Mouse (Mus musculus): ENCODE measurements at regions not wholly inside any gene's neighbourhood (a gene's known extent, or its start where the extent isn't known, plus 50 kb on each side); places are given as distances from the start of the nearest gene placed in this dataset.

DNA sequence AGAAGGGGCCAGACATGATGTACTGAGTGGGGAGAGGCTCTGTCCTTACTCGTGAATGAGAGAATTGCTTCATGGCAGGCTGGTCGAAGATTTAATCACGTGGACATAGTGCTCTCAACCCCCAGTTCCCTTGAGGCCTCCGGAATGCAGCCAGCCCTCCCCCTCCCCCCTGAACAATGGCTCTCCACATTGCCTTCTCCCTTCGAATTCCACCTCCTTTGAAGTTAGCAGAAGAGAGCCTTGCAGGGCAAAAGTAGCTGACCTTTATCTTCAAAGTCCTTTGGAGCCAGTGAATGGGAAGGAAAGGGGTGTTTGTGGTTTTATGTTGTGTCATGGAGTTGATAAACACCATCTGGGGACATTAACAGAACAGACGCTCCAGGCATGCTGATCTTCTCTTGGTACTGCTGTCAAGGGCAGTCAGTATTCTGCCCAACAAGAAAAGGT is 187.9 kb upstream of the Egfl6 start:
- H3K36me3 ChIP-seq (replicated peaks in 1 of 2; ENCODE audit: control insufficient read depth in 1 of 2, insufficient read depth in 1 of 2, low read length in 1 of 2) = no peaks in the 10 kb centered on the region
- DNase-seq (ENCODE audit: extremely low read depth) = no peak
- in situ Hi-C loops (cut with MboI; ENCODE audit: low pct_ligation_motif_present, low pct_unique_long_range_greater_than_20kb, low sequenced_read_pairs) = no loop called here
- H3K4me3 ChIP-seq (replicated peaks in 1 of 3; ENCODE audit: low read depth in 2 of 3, low read length in 2 of 3, poor library complexity in 1 of 3) = no peak overlapping the region
- dilution Hi-C loops (cut with MboI; ENCODE audit: extremely low pct_ligation_motif_present, extremely low pct_unique_long_range_greater_than_20kb, low sequenced_read_pairs) = no loop called here
- no peaks in the 10 kb centered on the region for H3K79me2 ChIP-seq (replicated peaks; ENCODE audit: control insufficient read depth, extremely low read depth, insufficient read depth, poor library complexity, severe bottlenecking)
- no peaks in the 10 kb centered on the region for H3K27me3 ChIP-seq (replicated peaks)
- H3K9me3 ChIP-seq (replicated peaks; ENCODE audit: low read length) = no peaks in the 10 kb centered on the region
- 0 out of 4 replicates have a peak, but pooled peaks cover 0 to 2% of the 10 kb centered on the region in 2 experiments for H3K4me1 ChIP-seq (ENCODE audit: control insufficient read depth in 1 of 2, insufficient read depth in 2 of 2)
- no peak for TF ChIP-seq USF1 (IDR thresholded peaks at IDR 0.05; ENCODE audit: low read depth, low read length)
- TF ChIP-seq ETS1 (conservative IDR thresholded peaks at IDR 0.05; ENCODE audit: low read depth, low read length) = no peak
- TF ChIP-seq JUN (IDR thresholded peaks at IDR 0.05; ENCODE audit: insufficient read depth, low read depth, low read length) = no peak
- no peak for TF ChIP-seq E2F4 (IDR thresholded peaks at IDR 0.05; ENCODE audit: insufficient replicate concordance, low read depth, low read length)
- TF ChIP-seq BHLHE40 (IDR thresholded peaks at IDR 0.05; ENCODE audit: low read depth, low read length) = no peak
- TF ChIP-seq MAZ (IDR thresholded peaks at IDR 0.05; ENCODE audit: low read depth, low read length) = no peak
- TF ChIP-seq ZMIZ1 (IDR thresholded peaks at IDR 0.05; ENCODE audit: low read depth, low read length) = no peak
- no peak for TF ChIP-seq CHD1 (IDR thresholded peaks at IDR 0.05; ENCODE audit: low read depth, low read length)
- TF ChIP-seq KAT2A (IDR thresholded peaks at IDR 0.05; ENCODE audit: insufficient replicate concordance, low read length) = no peak
- TF ChIP-seq JUND (conservative IDR thresholded peaks at IDR 0.05; ENCODE audit: low read depth, low read length) = no peak
- no peak for TF ChIP-seq RAD21 (IDR thresholded peaks at IDR 0.05; ENCODE audit: low read depth, low read length)
- TF ChIP-seq MYC (IDR thresholded peaks at IDR 0.05; ENCODE audit: low read depth, low read length) = no peak
- no peak for TF ChIP-seq SIN3A (IDR thresholded peaks at IDR 0.05; ENCODE audit: low read length)
- no peak for TF ChIP-seq TBP (conservative IDR thresholded peaks at IDR 0.05; ENCODE audit: low read depth, low read length)
- TF ChIP-seq CHD2 (IDR thresholded peaks at IDR 0.05; ENCODE audit: low read length) = no peak
- TF ChIP-seq NELFE (IDR thresholded peaks at IDR 0.05; ENCODE audit: low read depth, low read length) = no peak
- TF ChIP-seq MXI1 (IDR thresholded peaks at IDR 0.05; ENCODE audit: low read depth, low read length) = no peak
- no peak for TF ChIP-seq MAX (IDR thresholded peaks at IDR 0.05; ENCODE audit: low read length)
- no peak overlapping the region for H3K27ac ChIP-seq (ENCODE audit: insufficient read depth, low read depth)
- H3K9ac ChIP-seq (ENCODE audit: insufficient read depth, low read depth) = no peak overlapping the region
- H3K4me2 ChIP-seq (ENCODE audit: insufficient read depth, low read depth, poor library complexity, severe bottlenecking) = no peak overlapping the region

DNA sequence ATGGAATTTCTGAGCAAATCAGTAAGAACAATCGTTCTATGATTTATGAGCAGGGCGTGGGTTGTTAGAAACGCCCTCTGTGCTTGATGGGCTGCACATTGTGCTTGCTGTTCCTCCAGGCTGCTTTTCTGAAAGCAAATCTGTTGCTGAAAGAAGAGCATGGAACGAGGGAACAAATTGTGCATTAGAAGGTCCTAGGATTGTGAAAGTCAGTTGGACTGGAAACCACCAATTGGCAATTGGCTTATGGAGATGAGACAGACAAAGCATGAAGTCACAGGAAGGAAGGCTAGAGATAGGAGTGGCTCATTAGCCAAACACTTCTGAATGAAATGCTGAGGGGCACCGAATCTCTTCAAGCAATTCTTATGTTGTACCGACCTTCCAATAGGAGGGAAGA is 181.5 kb upstream of the Egfl6 start:
- in situ Hi-C loops (cut with MboI; ENCODE audit: low pct_ligation_motif_present, low pct_unique_long_range_greater_than_20kb, low sequenced_read_pairs) (no loop called here), dilution Hi-C loops (cut with MboI; ENCODE audit: extremely low pct_ligation_motif_present, extremely low pct_unique_long_range_greater_than_20kb, low sequenced_read_pairs) (no loop called here)
- H3K4me2 ChIP-seq (ENCODE audit: insufficient read depth, low read depth, poor library complexity, severe bottlenecking) = no peak overlapping the region

More for the DNA sequence above, 181.5 kb upstream of the Egfl6 start:
- TF ChIP-seq KAT2A (IDR thresholded peaks at IDR 0.05; ENCODE audit: insufficient replicate concordance, low read length) = no peak
- no peaks in the 10 kb centered on the region for H3K36me3 ChIP-seq (replicated peaks in 1 of 2; ENCODE audit: control insufficient read depth in 1 of 2, insufficient read depth in 1 of 2, low read length in 1 of 2)
- no peaks in the 10 kb centered on the region for H3K9me3 ChIP-seq (replicated peaks; ENCODE audit: low read length)
- H3K4me3 ChIP-seq (replicated peaks in 1 of 3; ENCODE audit: low read depth in 2 of 3, low read length in 2 of 3, poor library complexity in 1 of 3) = no peak overlapping the region
- DNase-seq (ENCODE audit: extremely low read depth) = no peak
- no peaks in the 10 kb centered on the region for H3K79me2 ChIP-seq (replicated peaks; ENCODE audit: control insufficient read depth, extremely low read depth, insufficient read depth, poor library complexity, severe bottlenecking)
- H3K27me3 ChIP-seq (replicated peaks) = no peaks in the 10 kb centered on the region
- H3K27ac ChIP-seq (ENCODE audit: insufficient read depth, low read depth) = no peak overlapping the region
- no peaks in the 10 kb centered on the region for H3K4me1 ChIP-seq (ENCODE audit: control insufficient read depth in 1 of 2, insufficient read depth in 2 of 2)
- H3K9ac ChIP-seq (ENCODE audit: insufficient read depth, low read depth) = no peak overlapping the region

Measured in CH12.LX (cell line).